Mouse (Mus musculus) limb, embryonic 14.5 days (tissue): ENCODE measurements around the gene Iqcf1. TPM values are rescaled to one million over a fixed set of nuclear protein-coding genes. Genes with fewer than 3 reads are reported as not detected.

ENCODE experiments used
- ATAC-seq: fragments of 200-750 bp; cut with Nextera tagmentation; 2 replicates; pipeline ENCODE4 v1.8.0; 2017; ENCODE audit warnings: low read depth, moderate number of reproducible peaks, moderate TSS enrichment; ENCODE audit not compliant: low FRiP score
- DNase-seq: peaks from one replicate; pipeline ENCODE4 v3.0.0-alpha.2; 2015; ENCODE audit warnings: low spot score
- H3K27ac ChIP-seq: fragments of 300-500 bp; sonication (generic); replicated peaks from 2 replicates; pipeline ENCODE4 v1.5.1; 2014; ENCODE audit warnings: low read depth, mild to moderate bottlenecking, low read length, moderate library complexity, mixed read lengths
- H3K27me3 ChIP-seq: fragments of 300-500 bp; sonication (generic); 2 replicates; pipeline ENCODE4 v1.6.1; 2014; ENCODE audit warnings: low read length, mixed read lengths; ENCODE audit not compliant: control insufficient read depth, insufficient read depth
- H3K36me3 ChIP-seq: fragments of 300-500 bp; sonication (generic); 2 replicates; pipeline ENCODE4 v1.6.1; 2014; ENCODE audit warnings: mild to moderate bottlenecking, low read length, moderate library complexity, mixed read lengths; ENCODE audit not compliant: control insufficient read depth, insufficient read depth
- H3K4me1 ChIP-seq: fragments of 300-500 bp; sonication (generic); 2 replicates; pipeline ENCODE4 v1.6.1; 2014; ENCODE audit warnings: antibody characterized with exemption, low read length, mixed read lengths; ENCODE audit not compliant: control insufficient read depth, insufficient read depth
- H3K4me2 ChIP-seq: fragments of 300-500 bp; sonication (generic); replicated peaks from 2 replicates; pipeline ENCODE4 v1.6.1; 2014; ENCODE audit warnings: low read depth, mild to moderate bottlenecking, low read length, moderate library complexity; ENCODE audit not compliant: severe bottlenecking
- H3K4me3 ChIP-seq: fragments of 300-500 bp; sonication (generic); replicated peaks from 2 replicates; pipeline ENCODE4 v1.5.1; 2014; ENCODE audit warnings: low read length
- H3K9ac ChIP-seq: fragments of 300-500 bp; sonication (generic); 2 replicates; pipeline ENCODE4 v1.6.1; 2014; ENCODE audit warnings: mild to moderate bottlenecking, low read depth, low read length, moderate library complexity; ENCODE audit not compliant: severe bottlenecking
- H3K9me3 ChIP-seq: fragments of 300-500 bp; sonication (generic); 2 replicates; pipeline ENCODE4 v1.6.1; 2016; ENCODE audit warnings: low read length; ENCODE audit not compliant: control insufficient read depth
- POLR2A ChIP-seq: fragments of 200-500 bp; IDR thresholded peaks from 2 replicates; pipeline ENCODE4 v1.8.0; 2012; ENCODE audit warnings: inconsistent platforms, mild to moderate bottlenecking, moderate library complexity, borderline replicate concordance; ENCODE audit not compliant: insufficient read depth, insufficient read length; ENCODE audit errors: extremely low read depth
- WGBS: fragments of 180-500 bp; shearing (Covaris S2); extraction: QIAGEN DNeasy Blood & Tissue Kit; methylation state at CpG from one replicate; pipeline ENCODE4 v1.1.7; 2014; 5-methylcytosine and 5-hydroxymethylcytosine counted together
- polyA plus RNA-seq, 2 experiments: library from polyadenylated mRNA; depleted of rRNA in 1 of 2; stranded (reverse) in 1 of 2; unstranded in 1 of 2; fragments of >200 nt; fragmentation: Nextera tagmentation in 1 of 2; extraction: Ambion mirVana in 1 of 2; gene quantifications; 2 replicates each; pipeline versions ENCODE4 v1.2.1 to v1.2.3; 2012 to 2014

Iqcf1 gene
- polyA plus RNA-seq, 2 experiments = not detected

- Histone ChIP-seq H3K36me3 (no peaks in the 10 kb centered on the region), H3K4me3 (no peak overlapping the region), H3K4me1 (peaks cover 21% of the 10 kb centered on the region), H3K9me3 (no peaks in the 10 kb centered on the region), H3K9ac (no peak overlapping the region), H3K27me3 (no peaks in the 10 kb centered on the region), H3K4me2 (no peak overlapping the region), H3K27ac (no peak overlapping the region)
- peak; percentile 11; the same call in 1 of the 2 replicates for ATAC-seq
- DNase-seq = peak; percentile 73
- no peak for TF ChIP-seq POLR2A
- 5% methylated on average over 6 of the region's 6 CpGs for WGBS
Measured at GRCm38 (mm10) chr9:106474456-106474855, 25.3 kb upstream of the Iqcf1 start.

- WGBS = 75% methylated on average over 7 of the region's 7 CpGs
- Histone ChIP-seq H3K27me3 (no peaks in the 10 kb centered on the region), H3K4me2 (no peak overlapping the region), H3K36me3 (no peaks in the 10 kb centered on the region), H3K9ac (no peak overlapping the region), H3K4me1 (peaks cover 21% of the 10 kb centered on the region), H3K27ac (no peak overlapping the region), H3K9me3 (no peaks in the 10 kb centered on the region), H3K4me3 (no peak overlapping the region)
- DNase-seq (no peak), ATAC-seq (no peak)
- no peak for TF ChIP-seq POLR2A
Measured at GRCm38 (mm10) chr9:106475046-106475445, 24.7 kb upstream of the Iqcf1 start.

GRCm38 (mm10) chr9:106475663-106476001 is 24.1 kb upstream of the Iqcf1 start, which contains the start of gene Rrp9:
Gene Rrp9 (plus strand): TSS chr9:106475963.
- DNase-seq (no peak), ATAC-seq (no peak)
- H3K9ac ChIP-seq = peak within 1 kb of the TSS; percentile 4
- peaks cover 3% of the 10 kb centered on the region; the same call in 1 of the 2 replicates for H3K36me3 ChIP-seq
- H3K27ac ChIP-seq = peak within 1 kb of the TSS; percentile 77
- peak within 1 kb of the TSS; percentile 21 for H3K4me3 ChIP-seq
- no peaks in the 10 kb centered on the region for H3K9me3 ChIP-seq
- H3K4me1 ChIP-seq = peaks cover 21% of the 10 kb centered on the region
- peak within 1 kb of the TSS; percentile 47 for H3K4me2 ChIP-seq
- no peak for TF ChIP-seq POLR2A
- 90% methylated on average over 10 of the region's 10 CpGs for WGBS
- H3K27me3 ChIP-seq = no peaks in the 10 kb centered on the region

- peak overlapping the region; percentile 77 for H3K27ac ChIP-seq
- peak overlapping the region; percentile 4 for H3K9ac ChIP-seq
- H3K27me3 ChIP-seq = no peaks in the 10 kb centered on the region
- H3K4me1 ChIP-seq = peaks cover 21% of the 10 kb centered on the region
- no peak for TF ChIP-seq POLR2A
- ATAC-seq = peak; percentile 44
- WGBS = 26% methylated on average over 16 of the region's 16 CpGs
- no peaks in the 10 kb centered on the region for H3K9me3 ChIP-seq
- H3K4me2 ChIP-seq = peak overlapping the region; percentile 47
- peak; percentile 62 for DNase-seq
- peak overlapping the region; percentile 21 for H3K4me3 ChIP-seq
- H3K36me3 ChIP-seq = peaks cover 8% of the 10 kb centered on the region
Measured at GRCm38 (mm10) chr9:106476002-106476923, 23.5 kb upstream of the Iqcf1 start.

- 0 out of 2 replicates have a peak, but pooled peaks have one; percentile 34 for TF ChIP-seq POLR2A
- Histone ChIP-seq H3K27me3 (no peaks in the 10 kb centered on the region), H3K9ac (peak within 1 kb of the TSS; percentile 65), H3K4me1 (peaks cover 21% of the 10 kb centered on the region), H3K36me3 (peaks cover 13% of the 10 kb centered on the region), H3K27ac (peak within 1 kb of the TSS; percentile 77), H3K4me2 (peak within 1 kb of the TSS; percentile 92), H3K9me3 (no peaks in the 10 kb centered on the region), H3K4me3 (peak within 1 kb of the TSS; percentile 69)
- ATAC-seq (peak; percentile 98), DNase-seq (peak; percentile 100)
- 0% methylated on average over 41 of the region's 41 CpGs for WGBS
Measured at GRCm38 (mm10) chr9:106476924-106477484, 22.8 kb upstream of the Iqcf1 start, which contains the start of gene Parp3. Gene Parp3 (minus strand): TSS chr9:106476949.
